Mouse (Mus musculus) intestine, embryonic 14.5 days (tissue): ENCODE data around the gene Lpin1. TPM values are rescaled to one million over a fixed set of nuclear protein-coding genes. Genes with fewer than 3 reads are reported as not detected.

Experiments
- ATAC-seq: fragments of 200-750 bp; cut with Nextera tagmentation; replicated peaks from 2 replicates; pipeline ENCODE4 v1.8.0; 2017; ENCODE audit warnings: low read depth, moderate number of reproducible peaks, moderate TSS enrichment, moderate library complexity; ENCODE audit not compliant: low FRiP score, low TSS enrichment
- DNase-seq: peaks from one replicate; pipeline ENCODE4 v3.0.0-alpha.2; 2018; ENCODE audit warnings: low spot score
- H3K27ac ChIP-seq: fragments of 300-500 bp; sonication (generic); 2 replicates; pipeline ENCODE4 v1.5.1; 2014; ENCODE audit warnings: low read depth, mild to moderate bottlenecking, control low read depth
- H3K27me3 ChIP-seq: fragments of 300-500 bp; sonication (generic); replicated peaks from 2 replicates; pipeline ENCODE4 v1.6.1; 2014; ENCODE audit warnings: low read length, control low read depth; ENCODE audit not compliant: control insufficient read depth, insufficient read depth
- H3K36me3 ChIP-seq: fragments of 300-500 bp; sonication (generic); 2 replicates; pipeline ENCODE4 v1.6.1; 2014; ENCODE audit warnings: low read length, control low read depth; ENCODE audit not compliant: control insufficient read depth, insufficient read depth
- H3K4me1 ChIP-seq: fragments of 300-500 bp; sonication (generic); replicated peaks from 2 replicates; pipeline ENCODE4 v1.6.1; 2014; ENCODE audit warnings: low read length, control low read depth, mixed read lengths; ENCODE audit not compliant: control insufficient read depth, insufficient read depth
- H3K4me2 ChIP-seq: fragments of 300-500 bp; sonication (generic); 2 replicates; pipeline ENCODE4 v1.6.1; 2014; ENCODE audit warnings: low read length
- H3K4me3 ChIP-seq: fragments of 300-500 bp; sonication (generic); 2 replicates; pipeline ENCODE4 v1.5.1; 2014; ENCODE audit warnings: low read depth, low read length, control low read depth, mixed read lengths
- H3K9ac ChIP-seq: fragments of 300-500 bp; sonication (generic); 2 replicates; pipeline ENCODE4 v1.6.1; 2014; ENCODE audit warnings: mild to moderate bottlenecking, low read length
- H3K9me3 ChIP-seq: fragments of 300-500 bp; sonication (generic); 2 replicates; pipeline ENCODE4 v1.6.1; 2016; ENCODE audit warnings: low read length, control low read depth; ENCODE audit not compliant: control insufficient read depth
- WGBS: fragments of 180-500 bp; shearing (Covaris S2); extraction: QIAGEN DNeasy Blood & Tissue Kit; methylation state at CpG from one replicate; pipeline ENCODE4 v1.1.7; 2014; 5-methylcytosine and 5-hydroxymethylcytosine counted together
- polyA plus RNA-seq: library from polyadenylated mRNA; unstranded; fragments of >200 nt; fragmentation: Nextera tagmentation; extraction: Ambion mirVana; gene quantifications from 2 replicates; pipeline ENCODE4 v1.2.1, GENCODE M21; 2014

Gene Lpin1
- polyA plus RNA-seq, 1 experiment from 2014 or later, result 8.4 TPM

- no peak for ATAC-seq
- WGBS, result 48% methylated on average over 4 of the region's 4 CpGs
- H3K9ac ChIP-seq, result no peak overlapping the region
Observed at GRCm38 (mm10) chr12:16557271-16557670, 53.5 kb downstream of the Lpin1 start.

GRCm38 (mm10) chr12:16554171-16554570 is 56.6 kb downstream of the Lpin1 start:
- no peak overlapping the region for H3K4me3 ChIP-seq
- ATAC-seq (no peak), DNase-seq (no peak)
- H3K4me2 ChIP-seq, result no peak overlapping the region
- H3K4me1 ChIP-seq, result no peaks in the 10 kb centered on the region
- 72% methylated on average over 8 of the region's 8 CpGs for WGBS
- H3K27me3 ChIP-seq, result no peaks in the 10 kb centered on the region
- no peak overlapping the region for H3K27ac ChIP-seq
- no peak overlapping the region for H3K9ac ChIP-seq
- no peaks in the 10 kb centered on the region for H3K9me3 ChIP-seq
- H3K36me3 ChIP-seq, result 0 out of 2 replicates have a peak, but pooled peaks cover 14% of the 10 kb centered on the region

More at GRCm38 (mm10) chr12:16557271-16557670, 53.5 kb downstream of the Lpin1 start:
- Histone ChIP-seq H3K9me3 (no peaks in the 10 kb centered on the region), H3K27ac (no peak overlapping the region), H3K4me3 (no peak overlapping the region), H3K4me1 (no peaks in the 10 kb centered on the region), H3K36me3 (0 out of 2 replicates have a peak, but pooled peaks cover 18% of the 10 kb centered on the region), H3K4me2 (no peak overlapping the region), H3K27me3 (no peaks in the 10 kb centered on the region)
- DNase-seq, result no peak

- no peak overlapping the region for H3K27ac ChIP-seq
- no peaks in the 10 kb centered on the region for H3K27me3 ChIP-seq
- H3K9me3 ChIP-seq, result no peaks in the 10 kb centered on the region
- H3K4me3 ChIP-seq, result no peak overlapping the region
- WGBS, result 92% methylated on average over 13 of the region's 13 CpGs
- DNase-seq (no peak), ATAC-seq (no peak)
- H3K9ac ChIP-seq, result no peak overlapping the region
- H3K4me2 ChIP-seq, result no peak overlapping the region
- peaks cover 18% of the 10 kb centered on the region for H3K36me3 ChIP-seq
- no peaks in the 10 kb centered on the region for H3K4me1 ChIP-seq
Observed at GRCm38 (mm10) chr12:16552108-16552771, 58.5 kb downstream of the Lpin1 start.

GRCm38 (mm10) chr12:16550983-16551454 is 59.7 kb downstream of the Lpin1 start:
- H3K27me3 ChIP-seq, result no peaks in the 10 kb centered on the region
- ATAC-seq, result no peak
- DNase-seq, result no peak
- no peak overlapping the region for H3K4me2 ChIP-seq
- no peaks in the 10 kb centered on the region for H3K4me1 ChIP-seq
- no peak overlapping the region for H3K4me3 ChIP-seq
- no peak overlapping the region for H3K27ac ChIP-seq
- H3K9me3 ChIP-seq, result no peaks in the 10 kb centered on the region
- no peak overlapping the region for H3K9ac ChIP-seq
- 64% methylated on average over 12 of the region's 12 CpGs for WGBS
- peaks cover 26% of the 10 kb centered on the region for H3K36me3 ChIP-seq

GRCm38 (mm10) chr12:16548824-16549375 is 61.9 kb downstream of the Lpin1 start:
- H3K27me3 ChIP-seq, result no peaks in the 10 kb centered on the region
- ATAC-seq (no peak), DNase-seq (no peak)
- H3K9me3 ChIP-seq, result no peaks in the 10 kb centered on the region
- WGBS, result 77% methylated on average over 12 of the region's 12 CpGs
- H3K36me3 ChIP-seq, result peaks cover 29% of the 10 kb centered on the region
- no peak overlapping the region for H3K4me3 ChIP-seq
- H3K4me2 ChIP-seq, result no peak overlapping the region
- no peak overlapping the region for H3K27ac ChIP-seq
- no peaks in the 10 kb centered on the region for H3K4me1 ChIP-seq
- H3K9ac ChIP-seq, result no peak overlapping the region

GRCm38 (mm10) chr12:16541606-16542005 is 69.2 kb downstream of the Lpin1 start:
- H3K27ac ChIP-seq, result no peak overlapping the region
- DNase-seq, result no peak
- 84% methylated on average over 5 of the region's 5 CpGs for WGBS
- no peak overlapping the region for H3K4me3 ChIP-seq
- no peak overlapping the region for H3K4me2 ChIP-seq
- no peaks in the 10 kb centered on the region for H3K9me3 ChIP-seq
- H3K27me3 ChIP-seq, result no peaks in the 10 kb centered on the region
- ATAC-seq, result no peak
- no peaks in the 10 kb centered on the region for H3K4me1 ChIP-seq
- H3K9ac ChIP-seq, result no peak overlapping the region
- peaks cover 40% of the 10 kb centered on the region for H3K36me3 ChIP-seq

- Histone ChIP-seq H3K4me2 (no peak overlapping the region), H3K4me3 (no peak overlapping the region), H3K9ac (no peak overlapping the region), H3K36me3 (peaks cover 43% of the 10 kb centered on the region), H3K27ac (no peak overlapping the region), H3K9me3 (no peaks in the 10 kb centered on the region), H3K4me1 (no peaks in the 10 kb centered on the region), H3K27me3 (no peaks in the 10 kb centered on the region)
- no peak for ATAC-seq
- WGBS, result 87% methylated on average over 8 of the region's 8 CpGs
- no peak for DNase-seq
Observed at GRCm38 (mm10) chr12:16540712-16541111, 70.1 kb downstream of the Lpin1 start.

- Histone ChIP-seq H3K9ac (no peak overlapping the region), H3K27me3 (no peaks in the 10 kb centered on the region), H3K4me3 (no peak overlapping the region), H3K27ac (0 out of 2 replicates have a peak overlapping the region, but pooled peaks have one; percentile 4), H3K9me3 (no peaks in the 10 kb centered on the region), H3K4me2 (no peak overlapping the region), H3K4me1 (no peaks in the 10 kb centered on the region), H3K36me3 (peaks cover 43% of the 10 kb centered on the region)
- DNase-seq (no peak), ATAC-seq (no peak)
- WGBS, result 77% methylated on average over 5 of the region's 5 CpGs
Observed at GRCm38 (mm10) chr12:16539965-16540661, 70.7 kb downstream of the Lpin1 start.
